Mouse (Mus musculus) embryonic stem cell, embryonic (primary cell): ENCODE measurements around the gene Cacng5.

ENCODE experiments used
- CTCF ChIA-PET, 4 experiments: fragments of 300-600 bp in 2 of 4; fragments of 350-600 bp in 2 of 4; sonication (Branson Sonifier 250); formaldehyde crosslinking; loops; one replicate each; lab custom pipeline; 2022; ENCODE audit warnings: inconsistent platforms in 2 of 4; lab: Charles Lee
- POLR2A ChIA-PET, 4 experiments: fragments of 300-600 bp in 2 of 4; fragments of 350-600 bp in 2 of 4; sonication (Branson Sonifier 250); formaldehyde crosslinking; loops; one replicate each; lab custom pipeline; 2022; ENCODE audit warnings: antibody characterized with exemption in 4 of 4, inconsistent platforms in 1 of 4; lab: Charles Lee

Cacng5 gene

GRCm38 (mm10) chr11:107914634-107915226, at the start of gene Cacng5:
TSS of gene Cacng5 (minus strand) at chr11:107915055.
- POLR2A ChIA-PET = interaction anchor here in 3 of 4 experiments (0.5 to 1.9 kb wide), 11 partner anchors 9 to 1560 kb away, joined by 3 to 5 read pairs (median 3); no protein-coding TSS in a partner anchor
- CTCF ChIA-PET = interaction anchor here (0.6 to 4.7 kb wide), 17 partner anchors 8 to 1403 kb away, joined by 3 to 25 read pairs (median 5); no protein-coding TSS in a partner anchor

GRCm38 (mm10) chr11:107957566-107958350, 42.9 kb upstream of the Cacng5 start:
- POLR2A ChIA-PET = interaction anchor here in 1 of 4 experiments (0.5 kb wide), 1 partner anchor 159 kb away, joined by 3 read pairs; no protein-coding TSS in a partner anchor
- CTCF ChIA-PET = no interaction called here

- ChIA-PET CTCF (interaction anchor here in 1 of 4 experiments (1.1 kb wide), 1 partner anchor 39 kb away, joined by 3 read pairs; no protein-coding TSS in a partner anchor), POLR2A (no interaction called here)
These were observed 40.6 kb upstream of the Cacng5 start for GRCm38 (mm10) chr11:107955191-107956062.

GRCm38 (mm10) chr11:107951431-107951830, 36.6 kb upstream of the Cacng5 start:
- POLR2A ChIA-PET = no interaction called here

GRCm38 (mm10) chr11:107950658-107951057, 35.8 kb upstream of the Cacng5 start:
- CTCF ChIA-PET = no interaction called here
- POLR2A ChIA-PET = no interaction called here

More at GRCm38 (mm10) chr11:107951431-107951830, 36.6 kb upstream of the Cacng5 start:
- CTCF ChIA-PET = no interaction called here

- ChIA-PET POLR2A (no interaction called here), CTCF (no interaction called here)
These were observed 35.4 kb upstream of the Cacng5 start for GRCm38 (mm10) chr11:107950211-107950610.

- CTCF ChIA-PET = interaction anchor here in 1 of 4 experiments (0.5 kb wide), 1 partner anchor 1430 kb away, joined by 3 read pairs; no protein-coding TSS in a partner anchor
- POLR2A ChIA-PET = interaction anchor here in 1 of 4 experiments (1.1 kb wide), 1 partner anchor 286 kb away, joined by 3 read pairs; no protein-coding TSS in a partner anchor
These were observed 33.1 kb upstream of the Cacng5 start for GRCm38 (mm10) chr11:107947951-107948350.

GRCm38 (mm10) chr11:107946823-107947222, 32.0 kb upstream of the Cacng5 start:
- ChIA-PET POLR2A (no interaction called here), CTCF (interaction anchor here in 1 of 4 experiments (1.0 kb wide), 1 partner anchor 74 kb away, joined by 3 read pairs; no protein-coding TSS in a partner anchor)

- POLR2A ChIA-PET = interaction anchor here in 1 of 4 experiments (0.6 kb wide), 1 partner anchor 992 kb away, joined by 3 read pairs; no protein-coding TSS in a partner anchor
- CTCF ChIA-PET = interaction anchor here in 1 of 4 experiments (0.5 kb wide), 1 partner anchor 15 kb away, joined by 7 read pairs; no protein-coding TSS in a partner anchor
These were observed 22.1 kb upstream of the Cacng5 start for GRCm38 (mm10) chr11:107936929-107937328.

- ChIA-PET POLR2A (interaction anchor here in 3 of 4 experiments (0.6 to 2.6 kb wide), 6 partner anchors 11 to 1478 kb away, joined by 3 to 12 read pairs (median 4); partner anchors contain the start of gene Cacng5 (in 1 of the 3)), CTCF (interaction anchor here in 3 of 4 experiments (0.8 to 1.2 kb wide), 4 partner anchors 18 to 66 kb away, joined by 3 read pairs; no protein-coding TSS in a partner anchor)
These were observed 16.9 kb upstream of the Cacng5 start for GRCm38 (mm10) chr11:107931721-107932120.

GRCm38 (mm10) chr11:107931288-107931687, 16.4 kb upstream of the Cacng5 start:
- ChIA-PET CTCF (interaction anchor here in 3 of 4 experiments (0.8 to 1.7 kb wide), 5 partner anchors 18 to 66 kb away, joined by 3 to 4 read pairs (median 3); no protein-coding TSS in a partner anchor), POLR2A (interaction anchor here in 2 of 4 experiments (0.6 to 2.6 kb wide), 5 partner anchors 11 to 51 kb away, joined by 3 to 12 read pairs (median 3); partner anchors contain the start of gene Cacng5 (in 1 of the 2))

GRCm38 (mm10) chr11:107929712-107930111, 14.9 kb upstream of the Cacng5 start:
- CTCF ChIA-PET = interaction anchor here (0.6 to 1.7 kb wide), 4 partner anchors 16 to 55 kb away, joined by 3 to 4 read pairs (median 3); no protein-coding TSS in a partner anchor
- POLR2A ChIA-PET = interaction anchor here in 2 of 4 experiments (0.6 to 2.6 kb wide), 2 partner anchors 49 to 52 kb away, joined by 3 to 12 read pairs; no protein-coding TSS in a partner anchor

- ChIA-PET POLR2A (interaction anchor here in 2 of 4 experiments (0.6 to 1.7 kb wide), 5 partner anchors 9 to 60 kb away, joined by 3 to 4 read pairs (median 4); no protein-coding TSS in a partner anchor), CTCF (interaction anchor here in 3 of 4 experiments (0.6 to 1.6 kb wide), 7 partner anchors 29 to 360 kb away, joined by 3 to 6 read pairs (median 4); no protein-coding TSS in a partner anchor)
These were observed 5.1 kb upstream of the Cacng5 start for GRCm38 (mm10) chr11:107919852-107920508.

GRCm38 (mm10) chr11:107917721-107918235, 2.9 kb upstream of the Cacng5 start:
- CTCF ChIA-PET = interaction anchor here in 1 of 4 experiments (0.7 kb wide), 1 partner anchor 145 kb away, joined by 3 read pairs; no protein-coding TSS in a partner anchor
- POLR2A ChIA-PET = interaction anchor here in 1 of 4 experiments (0.6 kb wide), 1 partner anchor 86 kb away, joined by 3 read pairs; no protein-coding TSS in a partner anchor

GRCm38 (mm10) chr11:107913317-107913716, 1.5 kb downstream of the Cacng5 start:
- ChIA-PET CTCF (interaction anchor here (0.5 to 4.7 kb wide), 39 partner anchors 8 to 1510 kb away, joined by 3 to 25 read pairs (median 4); no protein-coding TSS in a partner anchor), POLR2A (interaction anchor here in 3 of 4 experiments (0.6 to 1.9 kb wide), 6 partner anchors 10 to 423 kb away, joined by 3 to 5 read pairs (median 4); no protein-coding TSS in a partner anchor)

- POLR2A ChIA-PET = interaction anchor here in 3 of 4 experiments (0.6 to 1.7 kb wide), 4 partner anchors 15 to 541 kb away, joined by 3 to 6 read pairs (median 4); no protein-coding TSS in a partner anchor
- CTCF ChIA-PET = interaction anchor here (0.7 to 1.9 kb wide), 7 partner anchors 8 to 77 kb away, joined by 3 to 10 read pairs (median 4); no protein-coding TSS in a partner anchor
These were observed 9.5 kb downstream of the Cacng5 start for GRCm38 (mm10) chr11:107905364-107905763.
